Mouse (Mus musculus) kidney, adult 2 months (tissue): ENCODE measurements around the gene Fmnl1.

Source experiments
- CTCF ChIP-seq: fragments of 200-500 bp; conservative IDR thresholded peaks from 2 replicates; pipeline ENCODE4 v1.5.1; 2011; ENCODE audit warnings: low read depth, mild to moderate bottlenecking, control low read depth, low read length, moderate library complexity, mixed read lengths; ENCODE audit not compliant: insufficient read depth, insufficient read length
- POLR2A ChIP-seq: fragments of 200-500 bp; IDR thresholded peaks from one replicate; pipeline ENCODE4 v1.6.1; 2011; ENCODE audit warnings: low read depth, low read length, control low read depth

DNA sequence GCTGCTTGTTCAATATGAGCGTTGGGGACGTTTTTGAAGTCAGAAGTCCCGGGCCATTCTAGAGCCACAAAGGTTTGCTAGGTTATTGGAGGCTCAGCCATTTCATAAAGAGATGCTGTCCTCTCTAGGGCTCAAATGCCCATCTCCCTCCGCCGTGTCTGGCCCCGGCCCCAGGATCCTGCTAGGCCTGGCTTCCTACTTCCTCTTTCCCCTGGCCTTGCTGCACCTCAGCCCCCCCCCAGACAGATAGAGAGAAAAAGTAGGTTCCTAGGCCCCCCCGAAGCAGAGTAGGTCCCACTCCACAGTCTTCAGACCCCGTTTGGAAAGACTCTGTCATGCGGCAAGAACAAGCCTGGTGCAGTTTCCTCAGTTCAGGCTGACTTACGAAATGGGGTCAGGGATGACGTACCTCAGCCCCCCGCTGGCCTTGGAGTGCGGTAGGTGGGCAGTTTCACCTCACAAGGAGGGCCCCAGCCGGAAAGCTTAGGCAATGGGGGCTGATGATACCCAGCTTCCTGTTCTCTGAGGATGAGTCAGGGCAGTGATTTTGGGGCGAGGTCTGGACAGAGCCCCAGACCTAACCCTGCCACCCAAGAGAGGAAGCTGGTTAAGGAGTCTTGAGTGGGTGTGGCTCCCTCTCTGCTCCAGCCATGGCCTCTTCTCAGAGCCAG, 7.0 kb downstream of the Fmnl1 start:
- TF ChIP-seq CTCF = no peak
- no peak for TF ChIP-seq POLR2A
